Mouse (Mus musculus) thymus, adult 2 months (tissue): ENCODE data around the gene Jag1. TPM values are rescaled to one million over a fixed set of nuclear protein-coding genes. Genes with fewer than 3 reads are reported as not detected.

Experiments used
- DNase-seq: peaks from one replicate; pipeline ENCODE4 v3.0.0; 2021
- H3K27ac ChIP-seq: fragments of 200-500 bp; 2 replicates; pipeline ENCODE4 v1.5.1; 2012; ENCODE audit warnings: low read length, control low read depth; ENCODE audit not compliant: control insufficient read depth, insufficient read depth
- H3K27me3 ChIP-seq: fragments of 200-500 bp; 2 replicates; pipeline ENCODE4 v1.6.1; 2012; ENCODE audit warnings: mild to moderate bottlenecking, low read length, moderate library complexity, mixed read lengths; ENCODE audit not compliant: control insufficient read depth, insufficient read depth
- H3K36me3 ChIP-seq: fragments of 200-500 bp; 2 replicates; pipeline ENCODE4 v1.6.1; 2012; ENCODE audit warnings: mild to moderate bottlenecking, low read length, moderate library complexity; ENCODE audit not compliant: control insufficient read depth, insufficient read depth
- H3K4me1 ChIP-seq: fragments of 200-500 bp; replicated peaks from 2 replicates; pipeline ENCODE4 v1.6.1; 2012; ENCODE audit warnings: low read length; ENCODE audit not compliant: control insufficient read depth, insufficient read depth
- H3K4me3 ChIP-seq: fragments of 200-500 bp; 2 replicates; pipeline ENCODE4 v1.5.1; 2012; ENCODE audit warnings: mild to moderate bottlenecking, low read length, control low read depth, moderate library complexity; ENCODE audit not compliant: control insufficient read depth, insufficient read depth
- CTCF ChIP-seq: fragments of 200-500 bp; IDR thresholded peaks from 2 replicates; pipeline ENCODE4 v1.5.1; 2012; ENCODE audit warnings: mild to moderate bottlenecking, control low read depth, low read length, moderate library complexity, borderline replicate concordance; ENCODE audit not compliant: control insufficient read depth, poor library complexity, insufficient read depth; ENCODE audit errors: extremely low read depth
- POLR2A ChIP-seq: fragments of 200-500 bp; IDR thresholded peaks from 2 replicates; pipeline ENCODE4 v1.6.1; 2012; ENCODE audit warnings: mild to moderate bottlenecking, low read length, control low read depth, moderate library complexity; ENCODE audit not compliant: control insufficient read depth, poor library complexity, insufficient read depth; ENCODE audit errors: extremely low read depth
- WGBS: fragments of 180-500 bp; shearing (Covaris S2); methylation state at CpG from one replicate; pipeline ENCODE4 v1.1.7; 2018; 5-methylcytosine and 5-hydroxymethylcytosine counted together
- polyA plus RNA-seq: library from polyadenylated mRNA; depleted of rRNA; stranded (reverse); fragments of >200 nt; gene quantifications from 2 replicates; pipeline ENCODE4 v1.2.3, GENCODE M21; 2012

Gene Jag1
- polyA plus RNA-seq, 1 experiment: 3.0 TPM

DNA sequence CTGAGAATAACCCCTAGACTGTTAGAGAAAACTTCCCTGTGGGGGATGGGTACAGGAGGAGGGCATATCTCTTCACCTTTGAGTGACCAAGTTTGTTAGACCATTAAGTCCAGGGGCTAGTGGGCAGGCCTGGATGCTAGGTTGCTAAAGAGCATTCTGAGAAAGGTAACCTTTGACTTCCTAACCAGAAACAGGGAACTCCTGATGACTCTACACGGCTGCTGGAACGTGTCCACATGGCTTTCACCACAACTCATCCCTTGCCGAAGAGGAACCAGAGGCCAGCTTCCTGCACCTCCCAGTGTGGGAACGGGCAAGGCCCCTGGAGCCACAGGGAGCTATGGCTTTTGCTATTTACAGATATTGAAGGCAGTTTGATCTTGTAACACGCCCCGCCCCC, 36.0 kb downstream of the Jag1 start:
- TF ChIP-seq CTCF: no peak
- no peak for TF ChIP-seq POLR2A
- WGBS: 64% methylated on average over 6 of the region's 6 CpGs
- DNase-seq: no peak
- H3K36me3 ChIP-seq: no peaks in the 10 kb centered on the region
- H3K27me3 ChIP-seq: no peaks in the 10 kb centered on the region
- H3K27ac ChIP-seq: no peak overlapping the region
- H3K4me1 ChIP-seq: no peaks in the 10 kb centered on the region
- H3K4me3 ChIP-seq: no peak overlapping the region

DNA sequence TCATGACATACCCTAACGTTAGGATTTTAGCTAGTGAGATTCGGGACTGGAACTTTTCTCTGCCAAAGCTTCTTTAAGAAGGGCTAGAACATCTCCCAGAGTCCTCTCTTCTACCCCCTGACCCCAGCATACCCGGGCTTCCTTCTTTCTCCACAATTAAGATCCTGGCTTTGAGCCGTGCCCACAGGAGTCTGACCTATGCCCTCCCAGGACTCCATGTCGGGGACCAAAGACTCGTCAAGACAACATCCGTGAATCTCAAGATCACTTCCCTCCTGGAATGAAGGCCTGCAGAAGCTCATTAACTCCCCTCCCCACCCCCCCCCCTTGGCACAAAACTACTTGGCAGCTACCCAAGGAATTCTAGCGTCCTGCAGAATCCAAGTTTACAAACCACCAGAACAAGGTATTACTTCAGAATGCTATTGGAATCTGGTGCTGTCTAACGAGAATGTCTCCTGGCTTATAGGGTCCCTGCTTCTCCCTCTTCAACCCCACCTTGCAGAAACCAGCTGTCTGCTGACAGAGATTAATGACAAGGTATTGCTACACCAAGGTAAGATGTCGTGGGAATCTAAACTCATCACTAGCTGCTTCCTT, 36.6 kb downstream of the Jag1 start:
- H3K4me1 ChIP-seq: no peaks in the 10 kb centered on the region
- H3K27me3 ChIP-seq: no peaks in the 10 kb centered on the region
- DNase-seq: no peak
- no peak overlapping the region for H3K27ac ChIP-seq
- H3K36me3 ChIP-seq: no peaks in the 10 kb centered on the region
- TF ChIP-seq CTCF: no peak
- no peak for TF ChIP-seq POLR2A
- H3K4me3 ChIP-seq: no peak overlapping the region
- WGBS: 79% methylated on average over 10 of the region's 10 CpGs

DNA sequence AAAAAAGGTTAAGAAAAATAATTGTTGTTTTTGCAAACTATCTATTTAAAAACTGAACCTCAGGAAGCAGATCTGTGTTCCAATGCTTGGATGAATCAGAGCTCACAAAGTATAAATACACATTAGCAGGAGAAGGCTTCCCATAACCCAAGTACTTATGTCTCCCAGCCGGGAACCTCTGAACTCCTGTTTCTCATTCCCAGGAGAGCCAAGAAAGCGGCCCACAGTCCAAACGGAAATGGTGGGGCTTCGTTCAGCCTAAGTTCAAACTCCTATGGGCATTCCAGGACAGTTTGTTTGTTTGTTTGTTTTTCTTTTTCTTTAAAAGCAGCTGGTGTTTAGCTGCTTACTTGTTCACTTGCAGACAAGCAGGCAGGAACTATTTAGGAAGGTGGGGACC, 37.7 kb downstream of the Jag1 start:
- Histone ChIP-seq H3K27me3 (no peaks in the 10 kb centered on the region), H3K27ac (no peak overlapping the region), H3K4me3 (no peak overlapping the region), H3K4me1 (no peaks in the 10 kb centered on the region), H3K36me3 (no peaks in the 10 kb centered on the region)
- no peak for DNase-seq
- TF ChIP-seq CTCF (no peak), POLR2A (no peak)
- 88% methylated on average over 4 of the region's 4 CpGs for WGBS

DNA sequence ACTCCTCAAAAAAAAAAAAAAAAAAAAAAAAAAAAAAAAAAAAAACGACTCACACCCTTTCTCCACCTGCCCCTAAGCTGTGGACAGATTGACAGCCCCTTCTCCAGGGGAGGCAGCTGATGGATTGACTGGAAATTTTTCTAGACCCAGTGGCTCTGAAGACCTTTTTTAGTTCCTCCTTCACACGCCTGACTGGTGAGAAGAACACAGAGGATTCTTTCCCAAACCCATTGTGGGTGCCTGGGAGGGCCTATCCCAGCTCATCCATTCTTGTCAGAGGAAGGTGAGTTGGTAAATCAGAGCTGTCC, 42.2 kb downstream of the Jag1 start:
- 51% methylated on average over 2 of the region's 2 CpGs for WGBS

DNA sequence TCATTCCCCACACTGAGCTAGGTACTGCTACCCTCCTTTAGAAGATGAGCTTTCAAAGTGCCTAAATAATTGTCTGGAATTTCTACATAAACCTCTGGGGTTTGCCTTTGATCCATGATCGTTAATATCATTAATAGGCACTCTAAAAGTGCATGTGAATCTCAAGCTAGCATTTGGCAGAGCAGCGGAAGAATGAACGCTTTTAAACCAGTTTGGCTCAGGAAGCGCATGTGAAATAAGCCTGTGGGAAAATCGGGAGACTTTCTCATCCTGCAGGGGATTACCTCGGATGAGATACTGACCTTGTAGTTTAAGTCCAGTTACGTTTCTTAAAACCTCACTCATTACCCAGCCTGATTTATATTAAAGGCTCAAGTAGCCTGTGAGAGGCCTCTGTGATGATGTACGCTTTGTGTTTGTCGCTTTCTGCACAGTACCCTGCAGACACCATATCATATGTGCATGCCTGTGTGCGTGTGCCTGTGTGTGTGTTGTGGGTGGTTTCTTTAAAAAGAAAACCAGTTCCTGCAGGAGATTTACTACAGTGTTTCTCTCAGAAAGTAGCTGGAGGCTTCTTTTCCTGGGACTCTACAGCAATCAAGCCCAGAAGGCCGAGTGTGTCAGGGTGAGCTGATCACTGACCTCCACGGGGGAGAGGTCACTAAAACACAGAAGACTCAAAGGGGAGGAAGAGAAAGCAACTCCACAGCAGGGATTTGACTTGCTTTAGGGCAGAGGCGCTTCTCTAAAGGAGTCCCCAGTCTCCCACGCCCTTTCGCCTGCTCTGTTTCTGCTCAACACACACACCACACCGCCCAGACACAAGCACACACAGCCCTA, 42.8 kb downstream of the Jag1 start:
- no peak for DNase-seq
- H3K27me3 ChIP-seq: no peaks in the 10 kb centered on the region
- TF ChIP-seq CTCF (no peak), POLR2A (no peak)
- H3K36me3 ChIP-seq: no peaks in the 10 kb centered on the region
- no peak overlapping the region for H3K4me3 ChIP-seq
- H3K27ac ChIP-seq: no peak overlapping the region
- 88% methylated on average over 16 of the region's 16 CpGs for WGBS
- no peaks in the 10 kb centered on the region for H3K4me1 ChIP-seq

More for the DNA sequence above, 42.2 kb downstream of the Jag1 start:
- Histone ChIP-seq H3K27me3 (no peaks in the 10 kb centered on the region), H3K27ac (no peak overlapping the region), H3K4me1 (no peaks in the 10 kb centered on the region), H3K36me3 (no peaks in the 10 kb centered on the region), H3K4me3 (no peak overlapping the region)
- TF ChIP-seq POLR2A (no peak), CTCF (no peak)
- DNase-seq: no peak

DNA sequence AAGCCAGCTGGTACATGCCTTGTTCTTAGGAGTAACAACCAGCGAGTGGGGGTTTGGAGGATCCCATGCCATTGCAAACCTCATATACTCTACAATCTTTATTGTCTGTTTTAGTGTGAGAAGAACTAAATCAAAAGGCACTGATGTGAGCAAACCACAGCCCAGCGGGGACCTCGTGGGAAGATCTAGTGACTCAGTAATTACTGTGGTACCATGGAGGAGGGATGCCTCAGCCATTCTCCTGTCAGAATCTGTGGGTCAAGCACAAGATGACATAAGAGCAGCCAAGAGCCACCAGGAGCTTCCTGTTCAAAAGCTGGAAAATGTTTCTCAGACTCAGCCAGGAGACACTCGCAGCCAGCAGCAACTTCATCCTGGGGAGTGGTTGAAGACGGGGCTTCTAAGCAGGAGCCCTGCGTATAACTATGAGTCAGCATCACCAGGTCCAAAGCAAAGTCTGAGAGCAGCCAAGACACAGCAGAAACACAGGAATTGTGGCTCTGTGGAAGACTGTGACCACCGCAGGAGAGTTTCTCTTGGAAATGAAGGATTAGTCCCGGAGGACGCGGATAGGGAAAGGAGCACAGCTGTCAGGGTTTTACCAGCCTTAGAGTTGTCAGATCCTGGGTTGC, 48.8 kb downstream of the Jag1 start:
- Histone ChIP-seq H3K36me3 (no peaks in the 10 kb centered on the region), H3K27me3 (no peaks in the 10 kb centered on the region), H3K27ac (no peak overlapping the region), H3K4me3 (no peak overlapping the region), H3K4me1 (no peaks in the 10 kb centered on the region)
- WGBS: 95% methylated on average over 10 of the region's 10 CpGs
- DNase-seq: no peak
- no peak for TF ChIP-seq CTCF
- TF ChIP-seq POLR2A: no peak

DNA sequence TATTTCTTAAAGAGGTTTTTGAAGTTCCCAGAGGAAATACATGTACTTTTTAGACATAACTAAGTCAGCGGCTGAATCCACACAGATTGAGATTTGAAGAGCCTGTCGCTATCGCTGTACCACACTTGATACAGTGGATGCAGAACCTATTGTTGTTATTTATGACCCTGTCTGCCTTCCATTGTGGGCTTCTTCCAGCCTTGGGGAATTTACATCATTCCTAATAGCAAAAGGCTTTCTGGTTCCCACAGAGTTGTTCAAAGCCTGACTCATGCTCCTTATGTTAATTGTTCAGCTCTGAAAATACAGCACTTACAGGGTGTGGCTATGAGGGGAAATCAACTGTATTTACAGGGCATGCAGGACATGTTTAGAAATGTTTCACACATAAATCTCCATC, 51.9 kb downstream of the Jag1 start:
- TF ChIP-seq CTCF (no peak), POLR2A (no peak)
- over 99% methylated on average over 3 of the region's 3 CpGs for whole genome bisulfite sequencing
- no peaks in the 10 kb centered on the region for H3K4me1 ChIP-seq
- no peaks in the 10 kb centered on the region for H3K36me3 ChIP-seq
- no peak for DNase-seq
- no peak overlapping the region for H3K27ac ChIP-seq
- H3K27me3 ChIP-seq: no peaks in the 10 kb centered on the region
- no peak overlapping the region for H3K4me3 ChIP-seq
